Mouse (Mus musculus): ENCODE data around the gene Khsrp.

GRCm38 (mm10) chr17:57019693-57020092 lies 11.6 kb downstream of the Khsrp start:
- TF ChIP-seq CTCF (IDR thresholded peaks at IDR 0.05; ENCODE audit: control insufficient read depth, insufficient read depth, low read length) (no peak), POLR2A (IDR thresholded peaks at IDR 0.05; ENCODE audit: borderline replicate concordance, control insufficient read depth, low read depth, low read length) (no peak)
